Mouse (Mus musculus): Measurements from ENCODE around the gene Dgkh.

Dgkh gene

GRCm38 (mm10) chr14:78722031-78722430 is 10.5 kb downstream of the Dgkh start:
- no peak for DNase-seq (ENCODE audit: low spot score in 2 of 2)

- DNase-seq (ENCODE audit: low spot score in 2 of 2), result no peak
These were observed 16.5 kb downstream of the Dgkh start for GRCm38 (mm10) chr14:78716035-78716434.

GRCm38 (mm10) chr14:78712565-78713148 is 19.9 kb downstream of the Dgkh start:
- DNase-seq (ENCODE audit: low spot score in 2 of 2), result no peak

- DNase-seq (ENCODE audit: low spot score in 2 of 2), result no peak
These were observed 21.9 kb downstream of the Dgkh start for GRCm38 (mm10) chr14:78710647-78711046.

- no peak for DNase-seq (ENCODE audit: low spot score in 2 of 2)
These were observed 27.0 kb downstream of the Dgkh start for GRCm38 (mm10) chr14:78705616-78706015.

- no peak for DNase-seq (ENCODE audit: low spot score in 2 of 2)
These were observed 28.6 kb downstream of the Dgkh start for GRCm38 (mm10) chr14:78703989-78704388.

- DNase-seq (ENCODE audit: low spot score in 2 of 2), result no peak
These were observed 29.2 kb downstream of the Dgkh start for GRCm38 (mm10) chr14:78703361-78703760.

- DNase-seq (ENCODE audit: low spot score in 2 of 2), result no peak
These were observed 30.5 kb downstream of the Dgkh start for GRCm38 (mm10) chr14:78702048-78702447.

- no peak for DNase-seq (ENCODE audit: low spot score in 2 of 2)
These were observed 31.1 kb downstream of the Dgkh start for GRCm38 (mm10) chr14:78701501-78701900.

- no peak for DNase-seq (ENCODE audit: low spot score in 2 of 2)
These were observed 31.5 kb downstream of the Dgkh start for GRCm38 (mm10) chr14:78701087-78701486.

GRCm38 (mm10) chr14:78699634-78700033 is 32.9 kb downstream of the Dgkh start:
- DNase-seq (ENCODE audit: low spot score in 2 of 2), result no peak

GRCm38 (mm10) chr14:78699196-78699595 is 33.4 kb downstream of the Dgkh start:
- DNase-seq (ENCODE audit: low spot score in 2 of 2), result peak in 1 of 2 experiments; percentile 35

GRCm38 (mm10) chr14:78694121-78694520 is 38.5 kb downstream of the Dgkh start:
- DNase-seq (ENCODE audit: low spot score in 2 of 2), result no peak

GRCm38 (mm10) chr14:78692602-78693001 is 40.0 kb downstream of the Dgkh start:
- no peak for DNase-seq (ENCODE audit: low spot score in 2 of 2)

GRCm38 (mm10) chr14:78691926-78692487 is 40.6 kb downstream of the Dgkh start:
- DNase-seq (ENCODE audit: low spot score in 2 of 2), result no peak

GRCm38 (mm10) chr14:78690883-78691282 is 41.7 kb downstream of the Dgkh start:
- no peak for DNase-seq (ENCODE audit: low spot score in 2 of 2)

GRCm38 (mm10) chr14:78690387-78690786 is 42.2 kb downstream of the Dgkh start:
- DNase-seq (ENCODE audit: low spot score in 2 of 2), result no peak

GRCm38 (mm10) chr14:78689950-78690349 is 42.6 kb downstream of the Dgkh start:
- DNase-seq (ENCODE audit: low spot score in 2 of 2), result no peak

GRCm38 (mm10) chr14:78687716-78688115 is 44.9 kb downstream of the Dgkh start:
- no peak for DNase-seq (ENCODE audit: low spot score in 2 of 2)

- no peak for DNase-seq (ENCODE audit: low spot score in 2 of 2)
These were observed 45.9 kb downstream of the Dgkh start for GRCm38 (mm10) chr14:78686701-78687100.

- no peak for DNase-seq (ENCODE audit: low spot score in 2 of 2)
These were observed 48.4 kb downstream of the Dgkh start for GRCm38 (mm10) chr14:78684171-78684570.

GRCm38 (mm10) chr14:78678981-78679380 is 53.6 kb downstream of the Dgkh start:
- DNase-seq (ENCODE audit: low spot score in 2 of 2), result no peak

- peak; percentile 57 to 59 for DNase-seq (ENCODE audit: low spot score in 2 of 2)
These were observed 54.6 kb downstream of the Dgkh start for GRCm38 (mm10) chr14:78677852-78678588.
